Mouse (Mus musculus): ENCODE results near the gene Lpp.

- TF ChIP-seq SIN3A (IDR thresholded peaks at IDR 0.05; ENCODE audit: low read length) (no peak), ZC3H11A (IDR thresholded peaks at IDR 0.05; ENCODE audit: low read depth, low read length) (no peak), USF1 (IDR thresholded peaks at IDR 0.05; ENCODE audit: low read depth, low read length) (no peak), SMC3 (IDR thresholded peaks at IDR 0.05; ENCODE audit: low read depth, low read length) (no peak), CTCF (IDR thresholded peaks at IDR 0.05 in 2 of 3, conservative IDR thresholded peaks at IDR 0.05 in 1 of 3; ENCODE audit: control insufficient read depth in 1 of 3, insufficient read depth in 1 of 3, low read depth in 2 of 3, low read length in 3 of 3, poor library complexity in 1 of 3, severe bottlenecking in 1 of 3) (no peak), MXI1 (IDR thresholded peaks at IDR 0.05; ENCODE audit: low read depth, low read length) (no peak), TAL1 (IDR thresholded peaks at IDR 0.05; ENCODE audit: low read length) (no peak), EP300 (IDR thresholded peaks at IDR 0.05; ENCODE audit: low read depth in 1 of 2, low read length in 2 of 2) (no peak)
These were observed 259.7 kb downstream of the Lpp start for GRCm38 (mm10) chr16:24653041-24653440.
